Mouse (Mus musculus): ENCODE data around the gene Cnpy3.

- TF ChIP-seq POLR2A (IDR thresholded peaks at IDR 0.05; ENCODE audit: low read depth, low read length) (peak; percentile 93), CTCF (IDR thresholded peaks at IDR 0.05; ENCODE audit: borderline replicate concordance, insufficient read depth, low read length) (no peak)
These were observed 46.9 kb downstream of the Cnpy3 start, which contains the start of gene Ppp2r5d for GRCm38 (mm10) chr17:46704887-46705835.

Measured in embryonic fibroblast, embryonic 13.5 days (primary cell).